Mouse (Mus musculus) T-cell, adult 2 months (primary cell): ENCODE data around the gene Gpat2.
A peak's percentile ranks its signal among the peaks of the same experiment; 100 is the strongest.

Experiments
- DNase-seq: peaks from one replicate; pipeline ENCODE4 v3.0.0; 2022; ENCODE audit warnings: low spot score

The Gpat2 gene

DNA sequence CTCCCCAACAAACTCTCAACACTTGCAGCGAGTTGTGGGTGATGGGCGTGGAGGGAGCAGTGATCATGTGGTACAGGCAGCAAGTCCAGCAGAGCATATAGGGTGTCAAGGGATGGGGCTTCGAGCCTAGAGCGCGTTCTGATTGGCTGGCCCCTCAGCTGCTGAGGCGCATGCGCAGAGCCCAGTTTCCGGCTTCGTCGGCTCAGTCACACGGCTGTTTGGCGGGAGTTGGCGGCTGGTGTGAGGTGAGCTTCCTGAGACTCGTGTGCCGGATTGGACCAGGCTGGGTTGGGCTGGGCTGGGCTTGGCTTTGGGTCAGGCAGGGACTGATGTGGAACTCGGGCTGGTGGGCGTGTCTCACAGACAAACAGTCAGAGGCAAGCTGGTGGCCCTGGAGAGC is at the start of gene Gpat2:
Gene Gpat2 (plus strand): TSS at position 223 of the 400 bp plus-strand sequence.
- DNase-seq, result no peak

DNA sequence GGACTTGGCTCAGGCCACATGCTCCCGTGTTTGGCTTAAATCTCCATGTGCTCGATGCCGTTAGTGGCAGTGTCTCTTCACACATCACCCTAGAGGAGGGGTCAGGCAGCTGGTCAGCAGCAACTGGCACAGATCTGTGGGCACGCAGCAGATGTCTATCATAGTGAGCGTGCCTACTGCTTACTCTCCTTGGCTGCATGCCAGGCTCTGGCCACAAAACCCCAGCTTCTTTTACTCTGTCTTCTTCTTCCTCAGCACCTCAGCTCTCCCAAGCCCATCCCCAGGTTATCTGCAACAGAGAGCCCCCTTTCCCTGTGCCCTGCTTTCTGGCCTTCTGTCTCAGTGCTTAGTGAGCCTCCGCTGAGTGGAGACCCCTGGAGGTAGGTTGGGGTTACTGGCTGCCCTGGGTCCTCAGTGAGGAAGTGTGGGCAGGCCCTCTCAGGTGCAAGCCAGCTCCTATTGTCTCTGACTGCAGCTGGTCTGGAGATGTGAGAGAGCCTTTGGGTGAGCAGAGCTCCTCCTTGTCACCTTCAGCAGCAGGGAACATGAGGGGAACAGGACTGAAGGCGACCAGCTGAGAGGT is 49.1 kb upstream of the Gpat2 start:
- DNase-seq, result peak; percentile 20

DNA sequence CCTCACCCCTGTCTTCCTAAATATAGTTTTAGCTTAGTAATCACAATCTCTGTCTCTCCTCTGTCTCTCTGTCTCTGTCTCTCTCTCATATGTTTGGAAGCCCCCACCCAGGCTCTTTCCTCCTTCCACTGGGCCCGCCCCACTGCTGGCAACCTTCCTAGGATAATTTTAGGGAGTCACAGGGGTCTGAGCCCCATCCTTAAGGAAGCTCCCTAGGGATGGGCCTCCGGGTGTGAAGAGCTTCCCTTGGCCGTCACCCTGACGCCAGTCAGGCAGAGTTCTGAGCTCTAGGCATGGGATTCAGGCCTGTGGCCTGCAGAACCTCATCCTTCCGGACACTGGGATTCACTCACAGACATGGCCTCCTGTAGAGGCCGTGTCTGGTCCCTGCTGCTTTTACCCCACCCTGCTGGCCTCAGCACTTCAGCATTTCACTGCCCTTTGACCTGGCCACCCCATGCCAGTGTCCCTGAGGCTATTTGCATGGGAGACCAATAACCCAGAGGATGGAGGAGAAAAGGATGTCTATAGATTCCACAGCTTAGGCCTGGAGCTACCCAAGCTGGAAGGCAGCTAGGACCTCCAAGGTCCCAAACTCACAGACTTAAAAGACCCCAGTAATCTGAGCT is 48.5 kb upstream of the Gpat2 start:
- DNase-seq, result no peak

DNA sequence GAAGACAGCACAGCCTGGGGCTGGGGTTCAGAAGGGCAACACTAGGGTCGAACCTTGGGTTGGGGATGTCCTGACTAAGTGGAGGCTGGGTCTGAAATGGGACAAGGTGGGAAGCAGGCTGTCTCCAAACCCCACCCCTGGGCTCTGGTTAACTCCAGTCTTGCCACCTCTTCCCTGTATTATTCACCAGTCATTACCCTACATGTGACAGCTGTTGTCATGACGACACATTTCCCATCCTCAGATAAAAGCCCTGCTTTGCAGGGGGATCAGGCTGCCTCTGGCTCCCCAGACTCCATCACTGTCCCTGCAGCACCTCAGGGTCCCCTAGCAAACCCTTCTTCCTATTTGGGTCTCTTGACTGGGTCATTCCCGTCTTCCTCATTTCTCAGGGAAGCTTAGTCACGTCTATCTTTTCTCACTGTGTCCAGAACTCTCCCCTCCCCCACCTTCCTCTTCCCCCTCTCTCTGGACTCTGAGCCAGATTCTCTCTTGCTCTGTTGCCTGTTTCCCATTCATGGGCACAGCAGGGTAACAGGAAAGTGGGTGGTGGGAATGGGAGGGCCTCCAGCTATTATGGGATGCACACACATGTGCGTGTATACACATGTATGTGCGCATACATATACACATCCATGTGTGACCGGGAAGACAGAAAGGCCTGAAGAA is 46.9 kb upstream of the Gpat2 start:
- no peak for DNase-seq

DNA sequence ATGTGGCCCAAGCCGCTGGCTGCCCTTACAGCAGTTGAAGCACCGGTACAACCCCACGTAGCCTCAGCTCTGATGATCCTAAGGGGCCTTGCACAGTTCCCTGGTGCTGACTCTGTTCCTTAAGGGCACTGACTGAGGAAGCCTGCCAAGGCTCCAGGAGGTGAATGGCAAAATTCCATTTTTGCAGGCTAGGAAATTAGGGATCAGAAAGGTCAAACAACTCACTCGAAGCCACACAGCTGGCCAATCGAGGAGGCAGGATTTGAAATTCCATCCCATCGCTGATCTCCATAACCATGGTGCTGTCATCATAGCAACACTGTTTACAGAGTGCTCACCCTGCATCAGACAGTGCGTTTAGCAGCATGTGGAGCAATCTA is 46.4 kb upstream of the Gpat2 start:
- no peak for DNase-seq

DNA sequence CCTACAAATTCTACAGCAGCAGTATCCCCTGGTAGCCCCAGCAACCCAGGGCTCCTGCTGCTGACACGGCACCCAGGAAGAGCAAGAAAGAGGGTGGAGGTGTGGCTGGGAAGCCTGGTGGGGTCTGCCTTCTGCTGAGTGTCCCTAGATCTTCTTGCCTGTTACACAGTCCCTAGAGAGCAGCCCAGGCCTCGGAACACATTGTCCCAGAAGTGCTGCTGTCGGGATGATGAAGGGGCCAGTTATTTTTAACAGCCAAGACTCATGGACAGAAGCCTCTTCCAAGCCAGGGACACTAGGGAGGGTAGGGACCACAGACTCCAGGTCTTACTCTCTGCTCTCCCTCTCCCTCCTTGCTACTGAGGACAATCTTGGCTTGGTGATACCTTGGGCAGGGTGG is 45.7 kb upstream of the Gpat2 start:
- no peak for DNase-seq

DNA sequence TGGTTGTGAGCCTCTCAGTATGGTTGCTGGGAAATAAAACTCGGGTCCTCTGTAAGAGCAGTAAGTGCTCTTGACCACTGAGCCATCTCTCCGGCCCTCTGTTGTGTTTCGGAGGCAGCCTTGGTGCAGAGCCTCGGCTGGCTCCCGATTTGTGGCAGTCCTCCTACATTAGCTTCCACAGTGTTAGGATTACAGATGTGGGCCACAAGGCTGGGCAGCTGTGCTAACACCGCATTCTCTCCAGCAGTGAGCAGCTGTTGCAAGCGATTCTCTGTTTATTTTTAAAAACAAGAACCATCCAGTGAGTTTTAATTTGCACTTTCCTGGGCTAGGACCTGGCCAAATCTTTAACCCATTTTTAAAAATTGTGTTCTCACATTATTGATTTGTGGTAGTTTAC is 41.1 kb upstream of the Gpat2 start:
- no peak for DNase-seq

DNA sequence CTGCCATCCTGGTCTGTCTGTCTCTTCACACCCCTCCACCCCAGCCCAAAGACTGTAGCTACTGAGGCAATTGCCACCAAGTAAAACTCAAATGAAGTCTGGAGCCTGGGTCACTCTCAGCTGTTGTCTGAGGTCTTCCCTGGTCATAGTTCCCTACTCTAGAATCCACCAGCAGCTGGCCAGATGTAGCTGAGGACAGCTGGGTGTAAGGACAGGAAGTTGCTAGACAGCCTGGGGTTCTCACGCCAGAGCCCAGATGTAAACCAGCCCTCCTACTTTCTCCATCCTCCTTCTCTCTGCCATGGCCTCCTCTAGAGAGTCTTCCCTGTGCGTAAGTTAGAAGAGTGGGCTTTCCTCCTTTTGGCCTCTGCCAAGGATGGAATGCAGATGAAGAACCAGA is 37.5 kb upstream of the Gpat2 start:
- DNase-seq, result no peak

DNA sequence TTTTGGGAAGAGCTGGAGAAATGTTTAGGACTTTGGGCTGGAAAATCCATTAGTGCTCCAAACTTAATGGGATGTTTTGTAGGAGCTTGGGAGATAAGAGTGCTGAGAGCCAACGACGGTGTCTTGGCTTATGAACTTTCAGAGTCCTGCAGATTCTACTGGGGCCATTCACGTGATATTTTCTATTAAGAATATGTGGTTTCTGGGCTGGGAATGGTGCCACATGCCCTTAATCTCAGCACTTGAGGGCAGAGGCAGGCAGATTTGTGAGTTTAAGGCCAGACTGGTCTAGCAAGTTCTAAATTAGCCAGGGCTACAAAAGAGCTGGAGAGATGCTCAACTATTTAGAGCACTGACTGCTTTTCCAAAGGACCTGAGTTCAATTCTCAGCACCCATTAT is 34.6 kb upstream of the Gpat2 start:
- DNase-seq, result no peak

DNA sequence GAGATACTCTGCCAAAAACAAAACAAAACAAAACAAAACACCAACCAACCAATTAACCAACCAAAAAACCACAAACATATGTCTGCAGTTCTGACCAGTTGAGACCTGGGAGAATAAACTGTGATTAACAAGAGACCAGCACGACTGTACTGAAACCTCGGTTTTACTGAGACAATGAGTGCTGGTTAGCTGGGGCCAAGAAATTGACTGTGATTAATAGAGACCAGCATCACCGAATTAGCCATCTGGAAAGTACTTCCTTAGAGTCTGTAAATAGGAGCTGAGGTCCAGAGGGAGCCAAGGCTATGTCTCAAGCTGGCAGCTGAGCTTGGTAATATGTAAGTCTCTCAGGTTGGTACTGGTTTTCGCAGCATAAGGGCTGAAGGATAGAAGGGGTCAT is 34.2 kb upstream of the Gpat2 start:
- no peak for DNase-seq

DNA sequence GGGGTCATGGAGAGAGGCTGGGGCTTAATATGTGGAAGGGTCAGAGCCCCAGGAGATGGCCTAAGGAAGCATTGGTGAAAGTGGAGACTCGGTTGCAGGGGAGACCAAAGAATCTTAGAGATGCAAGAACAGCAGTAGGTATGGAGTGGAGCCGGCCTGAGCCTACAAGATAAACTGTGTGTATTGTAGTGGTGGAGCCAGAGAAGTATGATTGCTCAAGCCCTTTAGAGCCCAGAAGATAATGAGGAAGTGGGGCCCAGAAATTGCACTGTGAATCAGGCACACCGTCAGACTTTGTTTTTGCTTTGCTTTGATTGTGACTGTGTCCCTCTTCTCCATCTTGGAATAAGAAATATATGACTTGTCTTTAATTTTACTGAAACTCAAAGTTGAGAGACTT is 33.7 kb upstream of the Gpat2 start:
- no peak for DNase-seq

DNA sequence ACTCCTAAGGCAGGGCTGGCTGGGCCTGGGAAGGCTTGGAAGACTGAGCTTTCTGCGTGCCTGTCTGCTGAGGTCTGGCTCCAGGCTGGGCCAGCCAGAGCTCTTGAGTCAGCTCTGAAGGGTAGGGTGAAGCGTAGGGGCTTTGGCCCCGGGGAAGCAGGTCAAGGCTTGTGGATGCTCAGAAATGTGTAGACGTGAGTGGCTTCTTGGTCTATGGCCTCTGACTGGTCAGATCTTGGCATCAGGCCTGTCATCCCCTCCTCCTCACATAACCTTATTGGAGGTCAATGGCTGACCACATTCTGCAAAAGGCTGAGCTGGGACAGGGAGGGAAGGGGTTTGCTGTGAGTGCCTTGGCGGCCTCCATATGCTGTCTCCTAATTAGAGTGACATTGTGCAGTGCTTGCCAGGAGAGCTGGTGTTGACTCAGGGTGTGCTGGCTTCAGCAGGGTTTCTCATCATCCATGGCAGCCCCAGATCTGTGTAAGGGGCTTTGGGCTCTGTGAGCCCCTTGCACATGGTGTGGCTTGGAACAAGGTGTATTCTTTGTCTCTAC is 30.3 kb upstream of the Gpat2 start:
- DNase-seq, result no peak

DNA sequence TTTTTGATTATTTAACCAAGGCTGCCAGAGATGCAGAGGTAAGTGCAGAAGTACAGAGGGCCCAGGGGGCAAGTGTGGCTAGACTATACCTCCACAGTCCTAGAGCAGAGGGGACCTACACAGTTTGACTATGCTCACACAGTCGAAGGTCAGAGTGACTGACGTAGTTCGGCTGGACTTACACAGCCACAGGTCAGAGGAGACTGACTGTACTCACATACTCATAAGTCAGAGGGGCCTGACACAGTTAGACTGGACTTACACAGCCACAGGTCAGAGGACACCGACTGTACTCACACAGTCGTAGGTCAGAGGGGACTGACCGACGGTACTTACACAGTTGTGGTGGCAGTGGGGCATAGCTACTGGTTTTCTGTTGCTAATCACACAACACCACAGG is 26.3 kb upstream of the Gpat2 start:
- no peak for DNase-seq

DNA sequence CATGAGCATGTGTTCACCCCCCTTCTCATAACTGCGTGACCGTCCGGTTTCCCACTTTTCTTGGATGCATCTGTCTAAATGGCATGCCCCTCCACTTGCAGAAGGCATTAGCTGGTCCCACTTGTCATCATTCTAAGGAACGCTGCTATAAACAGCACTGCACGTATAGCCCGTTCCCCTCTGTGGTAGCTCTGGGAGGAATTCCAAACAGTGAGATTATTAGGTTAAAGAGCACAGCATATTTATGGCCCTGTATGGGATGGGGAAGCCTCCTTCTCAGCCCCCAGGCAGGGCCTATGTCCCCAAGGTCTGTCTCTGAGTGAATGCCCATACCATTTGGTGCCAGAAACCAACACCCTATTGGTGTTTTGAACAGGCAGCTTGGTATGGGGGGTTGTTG is 13.9 kb upstream of the Gpat2 start:
- no peak for DNase-seq

DNA sequence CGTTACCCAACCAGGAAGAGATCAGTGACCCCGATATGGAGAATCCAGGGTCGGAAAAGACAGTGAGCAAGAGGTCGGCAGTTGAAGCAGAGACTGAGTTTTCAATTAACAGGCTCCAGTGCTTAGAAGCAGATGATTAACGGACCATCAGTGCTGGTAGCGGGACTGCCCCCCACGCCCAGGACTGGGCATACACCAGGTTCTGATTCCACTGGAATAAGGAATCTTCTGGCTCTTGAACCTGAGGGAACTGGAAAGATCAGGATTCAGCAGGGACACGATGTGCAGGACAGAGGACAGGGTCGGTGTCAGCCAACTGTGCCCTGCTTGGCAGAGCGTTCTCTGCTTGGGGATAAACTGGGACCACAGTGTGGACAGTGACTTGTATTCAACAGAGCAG is 9.2 kb upstream of the Gpat2 start:
- DNase-seq, result no peak

DNA sequence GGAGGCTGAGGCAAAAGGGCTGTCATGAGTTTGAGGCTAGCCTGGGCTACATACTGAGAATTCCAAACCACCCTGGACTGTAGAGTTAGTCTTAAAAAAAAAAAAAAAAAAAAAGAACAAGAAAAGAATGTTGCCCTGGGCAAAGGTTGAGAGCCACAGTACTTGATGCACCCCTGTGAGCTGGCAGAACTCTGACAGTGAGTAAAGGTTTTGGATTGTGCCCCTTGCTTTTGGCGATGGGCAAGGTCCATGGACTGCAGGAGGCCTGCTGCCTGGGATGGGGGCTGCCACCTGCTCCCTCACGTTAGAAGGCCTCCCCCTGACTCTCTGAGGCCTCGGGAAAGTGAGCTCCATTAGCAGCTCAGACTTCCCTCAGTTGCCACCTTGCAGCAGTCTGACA is 8.3 kb upstream of the Gpat2 start:
- no peak for DNase-seq

DNA sequence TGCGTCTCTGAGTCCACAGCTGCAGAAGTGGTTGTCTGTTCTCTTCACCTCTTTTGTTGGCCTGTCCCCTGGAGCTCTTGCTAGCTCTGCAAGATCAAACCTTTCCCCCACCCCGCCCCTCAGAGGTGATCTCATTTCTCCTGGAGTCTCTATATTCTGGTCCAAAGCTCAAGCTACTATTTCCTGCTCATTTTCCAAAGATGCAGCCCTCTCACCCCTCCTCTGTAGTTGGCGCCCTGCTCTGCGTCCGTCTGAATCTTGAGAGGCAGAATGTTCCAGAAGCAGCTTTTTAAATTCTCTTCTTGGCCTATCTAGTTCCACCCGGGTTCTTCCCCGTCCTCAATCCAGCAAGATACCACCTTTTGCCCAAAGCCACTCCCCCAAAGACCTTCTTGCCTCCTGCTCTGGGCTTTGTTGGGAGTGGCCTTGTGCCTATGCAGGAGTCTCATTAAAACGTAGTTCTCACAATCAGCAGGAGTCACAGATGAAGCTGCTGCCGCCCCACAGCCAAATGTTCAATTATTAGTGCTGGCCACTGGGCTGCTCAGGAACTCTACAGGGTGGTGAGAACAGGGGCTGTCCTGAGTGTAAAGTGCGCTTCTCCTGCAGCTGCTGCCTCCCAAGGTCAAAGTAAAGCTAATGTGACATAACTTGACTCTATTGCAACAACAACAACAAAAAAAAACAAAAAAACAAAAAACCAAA is 6.6 kb upstream of the Gpat2 start:
- DNase-seq, result no peak

DNA sequence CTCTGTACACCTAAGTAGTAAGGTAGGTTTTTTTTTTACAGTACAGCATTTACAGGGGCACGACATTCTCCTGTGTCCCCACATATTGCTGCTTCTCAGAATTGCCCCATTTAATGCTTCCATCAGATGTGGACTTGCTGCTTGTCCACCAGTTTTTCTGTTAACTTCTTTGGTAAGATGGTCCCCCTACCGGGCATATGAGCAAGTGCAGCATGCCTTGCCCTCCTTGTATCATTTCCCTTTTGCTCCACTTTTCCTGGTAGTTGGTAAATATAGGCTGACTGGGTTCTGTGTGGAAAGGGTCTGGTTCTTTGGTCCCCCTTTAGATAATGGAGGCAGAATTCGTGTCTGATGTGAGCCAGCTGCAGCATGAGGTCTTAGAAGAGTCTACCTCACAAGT is 5.2 kb downstream of the Gpat2 start:
- no peak for DNase-seq

DNA sequence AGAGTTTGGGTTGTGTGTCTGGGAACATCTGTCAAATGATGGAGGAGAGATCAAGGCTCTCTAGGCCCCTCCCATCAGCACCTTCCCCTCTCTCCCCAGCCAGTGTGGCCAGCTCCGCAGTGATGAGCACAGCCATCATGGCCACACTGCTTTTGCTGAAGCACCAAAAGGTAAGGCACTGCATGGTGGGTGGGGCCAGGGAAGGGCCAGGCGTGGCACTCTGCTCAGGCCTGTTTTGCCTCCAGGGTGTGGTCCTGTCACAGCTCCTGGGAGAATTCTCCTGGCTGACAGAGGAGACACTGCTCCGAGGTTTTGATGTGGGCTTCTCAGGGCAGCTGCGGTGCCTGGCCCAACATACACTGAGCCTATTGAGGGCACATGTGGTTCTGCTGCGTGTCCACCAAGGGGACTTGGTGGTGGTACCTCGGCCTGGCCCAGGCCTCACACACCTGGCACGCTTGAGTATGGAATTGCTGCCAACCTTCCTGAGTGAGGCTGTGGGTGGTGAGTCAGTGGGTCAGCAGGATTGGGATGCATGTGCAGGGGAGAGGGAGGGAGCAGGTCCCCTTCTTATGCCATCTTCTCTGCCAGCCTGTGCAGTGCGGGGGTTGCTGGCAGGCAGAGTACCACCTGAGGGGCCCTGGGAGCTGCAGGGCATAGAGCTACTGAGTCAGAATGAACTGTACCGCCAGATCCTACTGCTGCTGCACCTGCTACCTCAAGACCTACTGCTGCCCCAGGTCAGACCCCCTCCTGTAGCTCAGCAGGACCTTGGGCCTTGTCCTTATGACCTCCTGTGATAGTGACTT is 8.7 kb downstream of the Gpat2 start:
- DNase-seq, result no peak

DNA sequence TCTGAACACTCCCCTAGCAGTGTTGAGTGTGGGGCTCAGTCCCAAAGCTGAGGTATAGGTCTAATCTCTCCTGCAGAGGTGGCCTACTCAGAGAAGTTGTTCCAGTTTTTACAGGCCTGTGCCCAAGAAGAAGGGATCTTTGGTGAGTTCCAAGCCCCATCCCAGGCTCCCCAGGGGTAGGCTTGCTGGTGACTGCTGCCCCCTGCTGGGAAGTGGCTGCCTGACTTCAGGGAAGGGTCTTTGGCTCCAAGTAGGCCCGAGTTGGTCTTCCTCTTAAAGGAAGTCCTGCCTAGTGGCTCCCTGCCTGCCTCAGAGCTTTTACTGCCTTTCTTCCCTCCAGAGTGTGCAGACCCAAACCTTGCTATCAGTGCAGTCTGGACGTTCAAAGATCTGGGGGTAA is 10.1 kb downstream of the Gpat2 start:
- peak; percentile 16 for DNase-seq

DNA sequence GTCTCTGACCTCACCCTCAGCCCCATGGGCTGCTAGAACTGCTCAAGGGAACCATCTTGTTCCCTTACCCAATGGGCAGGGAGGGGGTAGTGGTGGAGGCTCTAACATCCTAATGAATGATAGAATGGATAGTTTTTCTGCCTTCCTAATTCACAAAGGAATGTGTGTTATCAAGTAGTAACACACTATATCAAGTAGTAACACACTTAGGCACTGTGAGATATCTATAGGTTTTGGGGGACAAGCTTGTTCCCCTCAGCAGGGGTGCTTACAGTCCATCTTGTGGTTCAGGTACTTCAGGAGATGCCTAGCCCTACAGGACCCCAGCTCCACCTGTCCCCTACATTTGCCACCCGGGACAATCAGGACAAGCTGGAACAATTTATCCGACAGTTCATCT is 10.6 kb downstream of the Gpat2 start:
- DNase-seq, result no peak

DNA sequence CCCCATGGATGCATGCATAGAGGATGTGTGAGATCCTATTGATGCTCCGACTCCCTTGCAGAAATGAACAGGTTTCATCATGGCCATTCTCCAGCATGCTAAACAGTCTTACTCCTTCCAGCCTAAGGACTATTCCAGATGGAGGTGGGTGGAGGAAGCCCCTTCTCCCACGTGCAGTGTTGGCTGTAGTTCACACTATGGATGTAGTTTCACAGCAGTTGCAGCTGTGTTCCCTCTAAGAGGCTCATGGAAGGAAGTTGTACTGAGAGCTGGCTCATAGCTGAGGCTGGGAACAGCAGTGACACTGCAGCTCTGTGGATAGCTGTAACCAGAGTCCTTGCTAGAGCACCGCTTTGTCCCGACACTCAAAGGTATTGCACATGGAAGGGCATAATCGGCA is 12.7 kb downstream of the Gpat2 start:
- DNase-seq, result no peak
